Mouse (Mus musculus) natural killer cell, adult 2 months (primary cell): Measurements from ENCODE around the gene Olfr665.
"Not testable (repeated sequence)": the region's sequence is repeated elsewhere in the genome, so short reads cannot be mapped to it uniquely, and the experiment has no call there.

Experiments used
- DNase-seq, 2 experiments: peaks; one replicate each; pipeline ENCODE4 v3.0.0; 2022; ENCODE audit warnings: low spot score in 2 of 2

Olfr665 gene

GRCm38 (mm10) chr7:104877731-104878130 lies at the start of gene Olfr665:
Gene Olfr665, plus strand, starts transcription at chr7:104878031.
- no peak for DNase-seq

GRCm38 (mm10) chr7:104842503-104842902 lies 35.3 kb upstream of the Olfr665 start, which contains the start of gene Usp17lb:
Gene Usp17lb, minus strand, starts transcription at chr7:104842603.
- DNase-seq: no peak

- DNase-seq: no peak
Measured at GRCm38 (mm10) chr7:104843731-104844287, 34.0 kb upstream of the Olfr665 start.

GRCm38 (mm10) chr7:104851546-104851945 lies 26.3 kb upstream of the Olfr665 start:
- not testable (repeated sequence) for DNase-seq

GRCm38 (mm10) chr7:104855248-104855750 lies 22.5 kb upstream of the Olfr665 start:
- DNase-seq: no peak

- DNase-seq: not testable (repeated sequence)
Measured at GRCm38 (mm10) chr7:104856709-104857108, 21.1 kb upstream of the Olfr665 start, which contains the start of gene Usp17la. Gene Usp17la, plus strand, starts transcription at chr7:104857009.

GRCm38 (mm10) chr7:104857683-104858082 lies 20.1 kb upstream of the Olfr665 start:
- no peak for DNase-seq

DNA sequence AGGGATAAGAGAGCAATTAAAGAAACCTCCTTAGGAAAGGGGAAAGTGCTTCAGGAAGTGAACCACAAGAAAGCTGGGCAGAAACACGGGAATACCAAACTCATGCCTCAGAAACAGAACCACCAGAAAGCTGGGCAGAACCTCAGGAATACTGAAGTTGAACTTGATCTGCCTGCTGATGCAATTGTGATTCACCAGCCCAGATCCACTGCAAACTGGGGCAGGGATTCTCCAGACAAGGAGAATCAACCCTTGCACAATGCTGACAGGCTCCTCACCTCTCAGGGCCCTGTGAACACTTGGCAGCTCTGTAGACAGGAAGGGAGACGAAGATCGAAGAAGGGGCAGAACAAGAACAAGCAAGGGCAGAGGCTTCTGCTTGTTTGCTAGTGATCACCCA lies 16.4 kb upstream of the Olfr665 start:
- DNase-seq: no peak

GRCm38 (mm10) chr7:104895852-104896251 lies 18.0 kb downstream of the Olfr665 start, which contains the start of gene Olfr666:
Gene Olfr666, minus strand, starts transcription at chr7:104895952.
- DNase-seq: no peak

DNA sequence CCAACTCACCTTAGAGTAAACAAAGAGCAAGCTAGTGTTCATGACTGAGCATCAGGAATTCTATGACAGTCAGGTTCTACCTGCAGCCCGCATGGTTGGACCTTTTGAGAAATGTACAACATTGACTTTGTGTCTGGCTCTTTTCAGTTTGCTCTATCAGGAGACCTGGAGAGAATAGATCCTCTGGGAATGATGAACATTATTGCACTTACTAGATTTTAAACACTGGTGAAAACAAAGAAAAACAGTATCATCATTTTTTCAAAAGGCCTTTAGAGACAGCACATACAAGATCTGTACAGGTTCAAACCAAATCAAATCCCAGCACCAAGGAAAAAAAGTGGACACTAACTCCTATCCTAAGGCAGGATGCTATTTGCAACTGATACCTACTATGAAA lies 43.6 kb downstream of the Olfr665 start, which contains the start of gene Olfr667:
Gene Olfr667 (minus strand): TSS at position 101 of the 400 bp plus-strand sequence.
- DNase-seq: no peak

GRCm38 (mm10) chr7:104927957-104928356 lies 50.1 kb downstream of the Olfr665 start, which contains the start of gene Olfr668:
Gene Olfr668, minus strand, starts transcription at chr7:104928057.
- no peak for DNase-seq
